Mouse (Mus musculus) pancreas, adult 10 weeks (tissue): ENCODE measurements around the gene Gpr179. TPM values are rescaled to one million over a fixed set of nuclear protein-coding genes. Genes with fewer than 3 reads are reported as not detected.

ENCODE experiments used
- polyA plus RNA-seq: library from polyadenylated mRNA; stranded (reverse); fragments of 350-450 nt; fragmentation: Illumina TruSeq; extraction: RNeasy Lipid Tissue Mini Kit (QIAGEN cat#74804); gene quantifications from one replicate; pipeline ENCODE4 v1.2.3, GENCODE M21; 2015; ENCODE audit warnings: low read depth, low replicate concordance; ENCODE audit not compliant: insufficient read depth

Gene Gpr179
- polyA plus RNA-seq: 0.30 TPM

GRCm38 (mm10) chr11:97352027-97352684 lies at the start of gene Gpr179:
Gene Gpr179 (minus strand): TSS chr11:97352077.

DNA sequence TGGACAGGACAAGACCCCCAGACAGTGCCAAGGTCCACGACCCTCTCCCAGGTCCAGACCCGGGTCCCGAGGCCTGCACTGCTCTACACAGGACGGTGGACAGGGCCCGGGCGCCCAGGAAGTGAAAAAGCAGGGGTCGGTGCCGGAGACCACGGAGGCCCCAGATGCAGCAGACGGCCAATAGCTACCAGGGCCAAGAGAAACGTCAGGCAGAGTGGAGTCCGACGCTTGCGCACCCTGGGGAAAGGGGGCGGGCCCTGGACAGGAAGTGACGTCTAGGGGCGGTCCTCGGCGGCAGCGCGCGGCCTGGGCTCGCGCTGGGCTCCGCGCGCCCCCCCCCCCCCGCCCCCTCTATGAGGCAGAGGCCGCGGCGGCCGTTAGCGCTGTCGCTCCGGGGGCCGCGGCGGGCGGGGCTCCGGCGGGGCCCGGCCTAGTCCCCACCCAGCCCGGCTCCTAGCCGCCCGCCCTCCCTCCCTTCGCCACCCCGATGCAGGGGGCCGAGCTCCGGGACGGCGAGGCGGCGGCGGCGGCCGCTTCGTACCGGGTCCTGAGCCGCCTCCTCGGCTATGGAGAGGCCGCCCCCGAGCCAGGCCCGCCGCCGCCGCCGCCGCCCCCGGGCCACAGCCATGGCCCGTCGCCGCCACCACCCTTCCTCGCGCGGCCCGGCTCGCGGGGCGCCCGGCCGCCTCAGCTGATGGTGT lies 10.2 kb upstream of the Gpr179 start, which contains the start of gene Socs7:
Socs7 (plus strand) TSS at position 604 of the 701 bp plus-strand sequence.

GRCm38 (mm10) chr11:97315504-97316503 lies 36.1 kb downstream of the Gpr179 start, which contains the start of gene Mrpl45:
Gene Mrpl45 (plus strand): TSS chr11:97315716.

Other genes with a start within 250 kb of the Gpr179 start
- gene Tbx21, start 236.7 kb downstream of the Gpr179 start, polyA plus RNA-seq: not detected
- 5.3 TPM for gene Tbkbp1, start 200.6 kb downstream of the Gpr179 start, polyA plus RNA-seq
- gene Kpnb1, start 164.2 kb downstream of the Gpr179 start, polyA plus RNA-seq: 19.5 TPM
- gene Npepps, start 71.4 kb downstream of the Gpr179 start, polyA plus RNA-seq: 14.6 TPM
- gene Mrpl45, start 36.4 kb downstream of the Gpr179 start, polyA plus RNA-seq: 3.5 TPM
- 3.5 TPM for gene Socs7, start 10.5 kb upstream of the Gpr179 start, polyA plus RNA-seq
- 6.1 TPM for gene Arhgap23, start 63.5 kb upstream of the Gpr179 start, polyA plus RNA-seq
- not detected for gene 4933428G20Rik, start 148.3 kb upstream of the Gpr179 start, polyA plus RNA-seq
- 0.39 TPM for gene Srcin1, start 224.1 kb upstream of the Gpr179 start, polyA plus RNA-seq